Mouse (Mus musculus) thymus, adult 2 months (tissue): ENCODE results near the gene Abca2.

ENCODE experiments used
- CTCF ChIP-seq: fragments of 200-500 bp; IDR thresholded peaks from 2 replicates; pipeline ENCODE4 v1.5.1; 2012; ENCODE audit warnings: mild to moderate bottlenecking, control low read depth, low read length, moderate library complexity, borderline replicate concordance; ENCODE audit not compliant: control insufficient read depth, poor library complexity, insufficient read depth; ENCODE audit errors: extremely low read depth
- POLR2A ChIP-seq: fragments of 200-500 bp; IDR thresholded peaks from 2 replicates; pipeline ENCODE4 v1.6.1; 2012; ENCODE audit warnings: mild to moderate bottlenecking, low read length, control low read depth, moderate library complexity; ENCODE audit not compliant: control insufficient read depth, poor library complexity, insufficient read depth; ENCODE audit errors: extremely low read depth

GRCm38 (mm10) chr2:25436286-25436820, 7.8 kb downstream of the Abca2 start:
- TF ChIP-seq CTCF (no peak), POLR2A (no peak)
